Mouse (Mus musculus) inflammation-experienced regulatory T-cells, adult 16 weeks (primary cell): Measurements from ENCODE around the gene Ctr9. TPM values are rescaled to one million over a fixed set of nuclear protein-coding genes. Genes with fewer than 3 reads are reported as not detected.

Experiments
- polyA plus RNA-seq: library from polyadenylated mRNA; unstranded; fragments of 100-300 nt; shearing (Covaris generic); gene quantifications from one replicate; pipeline ENCODE4 v1.2.1, GENCODE M21; 2017

Ctr9 gene
- 82.2 TPM for polyA plus RNA-seq

GRCm38 (mm10) chr7:111028281-111029045 lies at the start of gene Ctr9:
Gene Ctr9, plus strand, starts transcription at chr7:111028951.

GRCm38 (mm10) chr7:110982053-110982705 lies 46.6 kb upstream of the Ctr9 start, which contains the start of gene Mrvi1:
Gene Mrvi1, minus strand, starts transcription at chr7:110982461.

GRCm38 (mm10) chr7:111082822-111083732 lies 54.3 kb downstream of the Ctr9 start, which contains the start of gene Eif4g2:
Gene Eif4g2, minus strand, starts transcription at chr7:111083030.

Other genes starting within 250 kb of the Ctr9 start
- 18.2 TPM for gene Rnf141, start 184.5 kb upstream of the Ctr9 start, polyA plus RNA-seq
- not detected for gene Lyve1, start 165.7 kb upstream of the Ctr9 start, polyA plus RNA-seq
- 0.60 TPM for gene Mrvi1, start 46.5 kb upstream of the Ctr9 start, polyA plus RNA-seq
- gene Eif4g2, start 54.1 kb downstream of the Ctr9 start, polyA plus RNA-seq: 1,003 TPM